Mouse (Mus musculus): Measurements from ENCODE around the gene Lims1. TPM values are rescaled to one million over a fixed set of nuclear protein-coding genes. Genes with fewer than 3 reads are reported as not detected.
A peak's percentile ranks its signal among the peaks of the same experiment; 100 is the strongest.

Gene Lims1
- polyA plus RNA-seq, 1 experiment from 2014 or later: 55.9 TPM

DNA sequence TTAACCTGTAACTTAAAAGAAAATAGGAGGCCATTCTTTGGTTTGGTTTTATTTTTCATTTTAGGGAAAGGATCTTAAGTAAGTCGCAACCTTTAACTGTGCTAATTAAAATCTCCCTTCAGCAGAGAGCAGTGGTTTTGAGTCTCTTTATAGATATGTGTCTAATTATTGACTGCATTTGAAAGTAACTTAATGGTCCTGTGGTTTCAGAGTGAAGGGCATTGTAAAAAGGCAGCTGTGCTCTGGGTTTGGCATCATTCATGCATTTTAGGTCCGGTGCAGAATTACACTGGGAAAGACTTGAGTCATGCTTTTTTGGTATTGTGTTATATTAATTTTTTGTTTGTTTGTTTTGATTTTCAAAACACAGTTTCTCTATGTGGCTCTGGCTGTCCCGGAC, 29.1 kb downstream of the Lims1 start:
- no peak overlapping the region for H3K27ac ChIP-seq (replicated peaks)
- no peak for ATAC-seq (ENCODE audit: low FRiP score, low read depth)
- no peaks in the 10 kb centered on the region; the same call in 1 of the 2 replicates for H3K4me1 ChIP-seq (replicated peaks)
- no peak overlapping the region for H3K4me2 ChIP-seq
- no peaks in the 10 kb centered on the region for H3K9me3 ChIP-seq
- H3K9ac ChIP-seq: no peak overlapping the region
- H3K4me3 ChIP-seq: no peak overlapping the region
- H3K27me3 ChIP-seq: no peaks in the 10 kb centered on the region
- no peaks in the 10 kb centered on the region for H3K36me3 ChIP-seq
- WGBS: 79% methylated on average over 3 of the region's 3 CpGs

- Histone ChIP-seq H3K4me3 (no peak overlapping the region), H3K27ac (replicated peaks) (no peak overlapping the region; the same call in 1 of the 2 replicates), H3K36me3 (no peaks in the 10 kb centered on the region), H3K4me2 (no peak overlapping the region), H3K9me3 (no peaks in the 10 kb centered on the region), H3K4me1 (replicated peaks) (no peaks in the 10 kb centered on the region; the same call in 1 of the 2 replicates), H3K27me3 (no peaks in the 10 kb centered on the region), H3K9ac (no peak overlapping the region)
- peak; percentile 63; the same call in 1 of the 2 replicates for ATAC-seq (ENCODE audit: low FRiP score, low read depth)
- WGBS: 21% methylated on average over 3 of the region's 3 CpGs
Measured at GRCm38 (mm10) chr10:58354561-58354960, 31.3 kb downstream of the Lims1 start.

- ATAC-seq (ENCODE audit: low FRiP score, low read depth): no peak
- H3K27me3 ChIP-seq: no peaks in the 10 kb centered on the region
- no peaks in the 10 kb centered on the region for H3K36me3 ChIP-seq
- WGBS: 88% methylated on average over 3 of the region's 3 CpGs
- H3K27ac ChIP-seq (replicated peaks): no peak overlapping the region
- H3K9ac ChIP-seq: no peak overlapping the region
- no peaks in the 10 kb centered on the region; the same call in 1 of the 2 replicates for H3K4me1 ChIP-seq (replicated peaks)
- no peak overlapping the region for H3K4me3 ChIP-seq
- H3K9me3 ChIP-seq: no peaks in the 10 kb centered on the region
- no peak overlapping the region for H3K4me2 ChIP-seq
Measured at GRCm38 (mm10) chr10:58356460-58356859, 33.2 kb downstream of the Lims1 start.

GRCm38 (mm10) chr10:58359123-58359522, 35.9 kb downstream of the Lims1 start:
- WGBS: 83% methylated on average over 2 of the region's 2 CpGs
- Histone ChIP-seq H3K27me3 (no peaks in the 10 kb centered on the region), H3K9me3 (no peaks in the 10 kb centered on the region), H3K27ac (replicated peaks) (no peak overlapping the region), H3K4me1 (replicated peaks) (peaks cover 6% of the 10 kb centered on the region; the same call in 1 of the 2 replicates), H3K36me3 (no peaks in the 10 kb centered on the region), H3K9ac (no peak overlapping the region), H3K4me3 (no peak overlapping the region), H3K4me2 (no peak overlapping the region)
- ATAC-seq (ENCODE audit: low FRiP score, low read depth): no peak

DNA sequence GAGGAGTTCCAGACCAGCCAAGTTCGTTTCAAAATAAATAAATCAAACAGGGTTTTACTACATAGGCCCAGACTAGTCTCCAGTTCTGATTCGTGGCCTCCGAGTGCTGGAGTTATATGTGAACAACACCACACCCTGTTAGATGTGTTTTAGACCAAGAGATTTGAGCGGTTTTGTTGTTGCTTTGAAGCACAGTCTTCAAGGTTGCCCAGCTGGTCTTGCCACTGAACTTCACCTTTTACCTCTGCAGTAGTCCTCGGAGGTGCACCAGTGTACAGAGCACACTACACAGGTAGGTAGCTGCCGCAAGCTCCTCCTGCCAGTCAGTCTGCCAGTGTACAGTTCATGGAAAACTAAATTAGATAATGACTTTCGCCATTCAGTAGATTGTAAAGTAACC, 36.7 kb downstream of the Lims1 start:
- Histone ChIP-seq H3K4me3 (no peak overlapping the region), H3K9me3 (no peaks in the 10 kb centered on the region), H3K27ac (replicated peaks) (no peak overlapping the region), H3K36me3 (no peaks in the 10 kb centered on the region), H3K27me3 (no peaks in the 10 kb centered on the region), H3K4me2 (no peak overlapping the region), H3K4me1 (replicated peaks) (peaks cover 9% of the 10 kb centered on the region; the same call in 1 of the 2 replicates), H3K9ac (no peak overlapping the region)
- no peak for ATAC-seq (ENCODE audit: low FRiP score, low read depth)
- 88% methylated on average over 7 of the region's 7 CpGs for WGBS

DNA sequence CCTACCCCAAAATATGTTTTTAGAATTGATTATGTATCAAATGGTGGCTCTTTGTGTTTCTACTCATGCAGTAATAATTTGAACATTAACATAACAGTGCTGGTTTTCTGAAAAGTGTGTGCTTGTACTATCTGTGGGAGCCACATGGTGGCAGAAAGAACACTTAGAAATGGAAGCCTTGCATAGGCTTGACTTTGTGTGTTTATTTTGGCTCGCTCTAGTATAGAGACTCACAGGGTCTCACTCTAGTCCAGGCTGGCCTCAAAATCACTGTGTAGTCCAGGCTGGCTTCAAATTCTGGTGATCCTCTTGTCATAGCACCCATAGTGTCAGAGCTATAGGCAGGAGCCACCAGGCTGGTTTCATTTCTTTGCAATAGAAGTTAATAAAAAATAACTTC, 39.5 kb downstream of the Lims1 start:
- no peak overlapping the region for H3K4me3 ChIP-seq
- H3K4me2 ChIP-seq: no peak overlapping the region
- no peaks in the 10 kb centered on the region for H3K36me3 ChIP-seq
- no peak overlapping the region for H3K9ac ChIP-seq
- ATAC-seq (ENCODE audit: low FRiP score, low read depth): peak; percentile 57; the same call in 1 of the 2 replicates
- 58% methylated on average over 1 of the region's 1 CpGs for WGBS
- H3K27me3 ChIP-seq: no peaks in the 10 kb centered on the region
- no peak overlapping the region for H3K27ac ChIP-seq (replicated peaks)
- peaks cover 9% of the 10 kb centered on the region; the same call in 1 of the 2 replicates for H3K4me1 ChIP-seq (replicated peaks)
- H3K9me3 ChIP-seq: no peaks in the 10 kb centered on the region

DNA sequence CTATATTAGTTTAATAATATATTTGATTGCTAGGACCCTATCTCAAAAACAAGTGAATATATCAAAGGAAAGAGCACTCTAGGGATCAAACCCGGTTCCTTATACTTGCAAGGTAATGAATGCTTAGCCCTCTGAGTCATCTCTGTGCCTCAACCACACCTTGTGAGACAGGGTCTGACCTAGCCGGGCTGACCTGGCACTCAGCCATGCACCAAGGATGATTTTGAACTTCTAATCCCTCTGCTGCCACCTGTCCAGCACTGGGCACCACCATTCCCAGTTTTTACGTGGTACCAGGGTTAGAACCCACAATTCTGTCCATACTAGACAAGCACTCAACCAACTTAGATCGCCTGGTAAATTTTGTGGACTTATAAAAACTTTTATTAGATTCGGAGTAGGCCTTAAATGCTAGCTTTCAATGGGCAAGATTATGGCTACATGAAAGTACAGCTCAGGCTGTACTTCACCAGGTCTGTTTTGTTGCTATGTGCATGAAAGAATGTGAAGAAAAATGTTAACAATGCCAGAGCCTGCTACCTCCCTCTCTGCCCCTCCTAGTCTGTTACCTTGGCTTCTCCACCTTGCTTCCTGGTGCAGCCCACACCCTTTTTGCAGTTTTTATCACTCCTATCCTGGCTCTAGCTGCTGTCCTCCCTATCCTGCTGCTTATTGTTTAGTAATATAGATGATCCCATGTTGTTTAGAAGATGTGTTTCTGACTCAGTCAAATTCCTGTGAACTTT, 41.7 kb downstream of the Lims1 start:
- H3K4me3 ChIP-seq: no peak overlapping the region
- 89% methylated on average over 5 of the region's 5 CpGs for WGBS
- peaks cover 17% of the 10 kb centered on the region; the same call in 1 of the 2 replicates for H3K4me1 ChIP-seq (replicated peaks)
- no peak for ATAC-seq (ENCODE audit: low FRiP score, low read depth)
- H3K4me2 ChIP-seq: no peak overlapping the region
- no peak overlapping the region for H3K9ac ChIP-seq
- H3K9me3 ChIP-seq: no peaks in the 10 kb centered on the region
- no peaks in the 10 kb centered on the region for H3K36me3 ChIP-seq
- no peaks in the 10 kb centered on the region for H3K27me3 ChIP-seq
- no peak overlapping the region for H3K27ac ChIP-seq (replicated peaks)

DNA sequence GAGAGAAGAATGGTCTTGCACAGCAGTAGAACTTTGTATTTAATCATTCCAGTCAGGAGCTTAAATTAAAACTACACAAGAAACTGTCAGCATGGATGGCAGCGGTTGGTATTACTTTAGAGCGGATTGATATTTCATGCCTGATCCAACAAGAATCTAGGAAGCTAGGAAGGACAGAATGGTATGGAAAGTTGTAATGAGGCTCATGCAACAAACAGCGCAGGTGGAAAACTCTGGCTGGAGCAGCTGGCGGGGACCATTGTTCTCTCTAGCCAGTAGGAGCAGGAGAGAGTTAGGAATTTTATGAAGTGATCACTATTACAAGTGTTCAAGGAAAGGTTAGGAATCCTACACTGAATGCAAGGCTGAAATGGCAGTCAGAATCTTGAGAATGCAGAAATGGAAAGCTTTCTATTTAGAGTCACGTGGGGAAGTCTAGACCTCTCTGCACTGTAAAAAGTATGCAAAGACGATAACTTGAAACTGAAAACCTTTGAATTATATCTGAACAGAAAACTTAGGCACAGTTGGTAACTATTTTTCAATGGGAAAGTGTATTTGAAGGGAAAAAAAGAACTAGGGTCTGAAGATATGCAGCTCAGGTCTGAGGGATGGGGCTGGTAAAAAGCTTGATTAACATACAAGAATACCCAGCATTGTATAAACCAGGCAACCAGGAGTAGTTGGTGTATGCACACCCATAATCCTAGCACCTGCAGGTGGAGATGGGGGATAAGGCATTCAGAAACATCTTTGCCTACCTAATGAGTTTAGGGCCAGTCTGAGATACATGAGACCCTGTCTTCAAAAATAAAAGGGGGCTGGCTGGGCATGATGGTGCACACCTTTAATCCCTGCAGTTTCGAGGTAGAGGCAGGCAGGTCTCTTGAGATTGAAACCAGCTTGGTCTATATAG, 45.8 kb downstream of the Lims1 start:
- Histone ChIP-seq H3K4me3 (no peak overlapping the region), H3K27ac (replicated peaks) (no peak overlapping the region), H3K4me1 (replicated peaks) (peaks cover 32% of the 10 kb centered on the region), H3K27me3 (no peaks in the 10 kb centered on the region), H3K9ac (no peak overlapping the region), H3K36me3 (no peaks in the 10 kb centered on the region), H3K4me2 (no peak overlapping the region), H3K9me3 (no peaks in the 10 kb centered on the region)
- no peak for ATAC-seq (ENCODE audit: low FRiP score, low read depth)
- 82% methylated on average over 7 of the region's 7 CpGs for WGBS

GRCm38 (mm10) chr10:58369707-58370093, 46.4 kb downstream of the Lims1 start:
- H3K9ac ChIP-seq: no peak overlapping the region
- 24% methylated on average over 3 of the region's 3 CpGs for WGBS
- H3K4me2 ChIP-seq: no peak overlapping the region
- no peaks in the 10 kb centered on the region for H3K9me3 ChIP-seq
- peaks cover 27% of the 10 kb centered on the region for H3K4me1 ChIP-seq (replicated peaks)
- no peak overlapping the region for H3K4me3 ChIP-seq
- no peaks in the 10 kb centered on the region for H3K36me3 ChIP-seq
- no peak for ATAC-seq (ENCODE audit: low FRiP score, low read depth)
- H3K27ac ChIP-seq (replicated peaks): no peak overlapping the region
- H3K27me3 ChIP-seq: no peaks in the 10 kb centered on the region

DNA sequence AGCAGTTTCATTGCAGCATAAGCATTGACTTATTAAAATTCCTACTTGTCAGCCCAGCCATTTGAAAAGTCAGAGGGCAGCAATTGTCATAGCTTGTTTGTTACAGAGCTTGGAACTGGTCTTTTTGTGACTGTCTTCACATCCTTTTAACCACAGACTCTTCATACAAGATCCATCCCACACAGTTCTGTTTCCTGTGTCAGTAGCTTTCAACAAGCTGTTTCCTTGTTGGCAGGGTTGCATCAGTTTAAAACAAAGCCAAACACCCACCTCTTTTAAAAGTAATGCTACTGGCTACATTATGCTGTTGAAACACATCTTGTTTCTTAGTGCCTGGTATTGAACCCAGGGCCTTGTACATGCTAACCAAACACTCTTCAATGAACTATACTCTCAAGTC, 46.9 kb downstream of the Lims1 start:
- no peak overlapping the region for H3K4me2 ChIP-seq
- H3K27ac ChIP-seq (replicated peaks): no peak overlapping the region

DNA sequence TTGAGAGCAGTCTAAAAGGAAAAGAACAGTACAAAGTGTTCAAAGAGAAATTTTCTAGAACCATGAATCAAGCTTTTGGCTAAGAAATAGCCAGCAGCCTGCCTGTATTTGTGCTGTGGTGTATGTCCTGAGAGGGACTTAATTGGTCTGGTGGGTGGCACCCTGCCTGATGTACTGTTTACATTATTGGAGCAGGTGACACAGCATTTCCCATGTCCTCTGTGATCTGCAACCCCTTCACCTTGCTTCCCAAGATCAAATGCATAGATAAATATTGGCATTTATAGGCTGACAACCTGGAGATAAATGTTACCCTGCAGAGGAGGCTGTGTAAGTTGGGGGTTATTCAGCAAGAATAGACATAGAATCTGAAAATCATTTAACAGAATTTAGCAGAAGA, 47.3 kb downstream of the Lims1 start:
- no peak for ATAC-seq (ENCODE audit: low FRiP score, low read depth)
- Histone ChIP-seq H3K9ac (no peak overlapping the region), H3K4me2 (no peak overlapping the region), H3K4me3 (no peak overlapping the region), H3K36me3 (no peaks in the 10 kb centered on the region), H3K4me1 (replicated peaks) (peaks cover 27% of the 10 kb centered on the region), H3K27ac (replicated peaks) (no peak overlapping the region), H3K9me3 (no peaks in the 10 kb centered on the region), H3K27me3 (no peaks in the 10 kb centered on the region)

More for the DNA sequence above, 46.9 kb downstream of the Lims1 start:
- no peak for ATAC-seq (ENCODE audit: low FRiP score, low read depth)
- Histone ChIP-seq H3K9me3 (no peaks in the 10 kb centered on the region), H3K4me3 (no peak overlapping the region), H3K27me3 (no peaks in the 10 kb centered on the region), H3K36me3 (no peaks in the 10 kb centered on the region), H3K9ac (no peak overlapping the region), H3K4me1 (replicated peaks) (peaks cover 27% of the 10 kb centered on the region)

DNA sequence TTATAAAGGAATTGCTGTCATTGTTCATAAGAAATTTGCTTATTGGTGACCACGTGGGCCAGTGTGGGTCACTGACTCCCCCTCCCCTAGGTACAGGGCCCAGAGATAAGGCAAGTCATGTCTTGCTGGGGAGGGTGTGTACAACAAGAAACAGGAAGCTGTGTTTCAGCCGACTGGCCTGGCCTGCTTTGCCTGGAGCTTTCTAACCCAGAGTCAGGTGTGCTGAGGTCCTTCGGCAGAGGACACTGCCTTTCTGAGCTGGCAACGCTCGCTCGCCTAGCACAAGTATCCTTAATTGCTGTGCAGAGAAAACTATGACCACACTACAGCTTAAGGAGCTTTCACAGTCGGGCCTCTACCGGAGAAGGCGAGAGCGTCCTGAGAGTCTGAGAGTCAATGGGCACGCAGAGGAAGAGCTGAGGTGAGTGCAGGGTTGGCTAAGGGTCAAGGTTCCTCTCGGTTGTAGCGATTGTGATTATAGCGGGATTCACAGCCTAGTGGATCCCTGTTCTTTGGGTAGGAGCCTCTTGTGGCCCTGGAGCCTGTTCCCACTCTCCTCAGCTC, 48.1 kb downstream of the Lims1 start:
- no peak overlapping the region for H3K4me3 ChIP-seq
- ATAC-seq (ENCODE audit: low FRiP score, low read depth): peak; percentile 45; the same call in 1 of the 2 replicates

More for the DNA sequence above, 48.1 kb downstream of the Lims1 start:
- H3K4me1 ChIP-seq (replicated peaks): peaks cover 27% of the 10 kb centered on the region
- H3K27me3 ChIP-seq: no peaks in the 10 kb centered on the region
- no peak overlapping the region for H3K27ac ChIP-seq (replicated peaks)
- H3K36me3 ChIP-seq: no peaks in the 10 kb centered on the region
- no peak overlapping the region for H3K4me2 ChIP-seq
- no peaks in the 10 kb centered on the region for H3K9me3 ChIP-seq
- H3K9ac ChIP-seq: no peak overlapping the region
- WGBS: 54% methylated on average over 14 of the region's 14 CpGs

Measured in hindbrain, embryonic 15.5 days (tissue).